Mouse (Mus musculus): Measurements from ENCODE around the gene Prkcd.

- TF ChIP-seq POLR2A (IDR thresholded peaks at IDR 0.05; ENCODE audit: borderline replicate concordance, control insufficient read depth, low read depth, low read length) (no peak), CTCF (IDR thresholded peaks at IDR 0.05; ENCODE audit: control insufficient read depth, insufficient read depth, low read length) (no peak)
These were observed 12.0 kb upstream of the Prkcd start for GRCm38 (mm10) chr14:30638009-30638408.

Data from bone marrow, adult 2 months (tissue).